Mouse (Mus musculus): ENCODE measurements around the gene Bola3. TPM values are rescaled to one million over a fixed set of nuclear protein-coding genes. Genes with fewer than 3 reads are reported as not detected.

Gene Bola3
- polyA plus RNA-seq, 1 experiment from 2014 or later = 48.2 TPM

- Histone ChIP-seq H3K4me1 (replicated peaks; ENCODE audit: control insufficient read depth, insufficient read depth, low read length) (no peaks in the 10 kb centered on the region), H3K4me3 (replicated peaks; ENCODE audit: low read length) (no peak overlapping the region), H3K27me3 (replicated peaks; ENCODE audit: control insufficient read depth, insufficient read depth, low read length) (no peaks in the 10 kb centered on the region), H3K4me2 (ENCODE audit: low read length) (no peak overlapping the region), H3K9me3 (ENCODE audit: control insufficient read depth, low read length) (no peaks in the 10 kb centered on the region), H3K27ac (ENCODE audit: low read length) (no peak overlapping the region), H3K36me3 (ENCODE audit: control insufficient read depth, insufficient read depth) (peaks cover 68% of the 10 kb centered on the region), H3K9ac (replicated peaks; ENCODE audit: low read depth, low read length) (no peak overlapping the region)
- ATAC-seq = no peak
- 84% methylated on average over 9 of the region's 9 CpGs for WGBS
Observed at GRCm38 (mm10) chr6:83373704-83374300, 24.9 kb downstream of the Bola3 start.

GRCm38 (mm10) chr6:83381510-83382491 is 32.9 kb downstream of the Bola3 start:
- Histone ChIP-seq H3K4me3 (replicated peaks; ENCODE audit: low read length) (no peak overlapping the region), H3K4me2 (ENCODE audit: low read length) (no peak overlapping the region), H3K4me1 (replicated peaks; ENCODE audit: control insufficient read depth, insufficient read depth, low read length) (no peaks in the 10 kb centered on the region), H3K36me3 (ENCODE audit: control insufficient read depth, insufficient read depth) (peaks cover 22% of the 10 kb centered on the region), H3K27ac (ENCODE audit: low read length) (no peak overlapping the region), H3K27me3 (replicated peaks; ENCODE audit: control insufficient read depth, insufficient read depth, low read length) (no peaks in the 10 kb centered on the region), H3K9me3 (ENCODE audit: control insufficient read depth, low read length) (no peaks in the 10 kb centered on the region), H3K9ac (replicated peaks; ENCODE audit: low read depth, low read length) (no peak overlapping the region)
- ATAC-seq = no peak
- WGBS = 83% methylated on average over 10 of the region's 10 CpGs

GRCm38 (mm10) chr6:83385569-83386090 is 36.7 kb downstream of the Bola3 start:
- Histone ChIP-seq H3K4me3 (replicated peaks; ENCODE audit: low read length) (no peak overlapping the region), H3K4me2 (ENCODE audit: low read length) (no peak overlapping the region), H3K9ac (replicated peaks; ENCODE audit: low read depth, low read length) (no peak overlapping the region), H3K4me1 (replicated peaks; ENCODE audit: control insufficient read depth, insufficient read depth, low read length) (no peaks in the 10 kb centered on the region), H3K9me3 (ENCODE audit: control insufficient read depth, low read length) (no peaks in the 10 kb centered on the region), H3K27ac (ENCODE audit: low read length) (no peak overlapping the region), H3K36me3 (ENCODE audit: control insufficient read depth, insufficient read depth) (peaks cover 7% of the 10 kb centered on the region), H3K27me3 (replicated peaks; ENCODE audit: control insufficient read depth, insufficient read depth, low read length) (no peaks in the 10 kb centered on the region)
- no peak for ATAC-seq
- WGBS = 90% methylated on average over 9 of the region's 9 CpGs

GRCm38 (mm10) chr6:83392166-83392780 is 43.3 kb downstream of the Bola3 start:
- 73% methylated on average over 8 of the region's 8 CpGs for WGBS
- no peak; the same call in 1 of the 2 replicates for ATAC-seq
- H3K9me3 ChIP-seq (ENCODE audit: control insufficient read depth, low read length) = no peaks in the 10 kb centered on the region

GRCm38 (mm10) chr6:83394122-83394521 is 45.2 kb downstream of the Bola3 start:
- H3K9me3 ChIP-seq (ENCODE audit: control insufficient read depth, low read length) = no peaks in the 10 kb centered on the region
- H3K4me2 ChIP-seq (ENCODE audit: low read length) = no peak overlapping the region
- H3K4me1 ChIP-seq (replicated peaks; ENCODE audit: control insufficient read depth, insufficient read depth, low read length) = peaks cover 11% of the 10 kb centered on the region
- H3K27ac ChIP-seq (ENCODE audit: low read length) = no peak overlapping the region
- H3K36me3 ChIP-seq (ENCODE audit: control insufficient read depth, insufficient read depth) = peaks cover 11% of the 10 kb centered on the region
- no peak for ATAC-seq
- no peaks in the 10 kb centered on the region for H3K27me3 ChIP-seq (replicated peaks; ENCODE audit: control insufficient read depth, insufficient read depth, low read length)
- H3K4me3 ChIP-seq (replicated peaks; ENCODE audit: low read length) = no peak overlapping the region
- WGBS = 96% methylated on average over 4 of the region's 4 CpGs
- H3K9ac ChIP-seq (replicated peaks; ENCODE audit: low read depth, low read length) = no peak overlapping the region

More at GRCm38 (mm10) chr6:83392166-83392780, 43.3 kb downstream of the Bola3 start:
- Histone ChIP-seq H3K27me3 (replicated peaks; ENCODE audit: control insufficient read depth, insufficient read depth, low read length) (no peaks in the 10 kb centered on the region), H3K4me2 (ENCODE audit: low read length) (no peak overlapping the region), H3K36me3 (ENCODE audit: control insufficient read depth, insufficient read depth) (peaks cover 9% of the 10 kb centered on the region; the same call in 1 of the 2 replicates), H3K4me1 (replicated peaks; ENCODE audit: control insufficient read depth, insufficient read depth, low read length) (peaks cover 11% of the 10 kb centered on the region), H3K4me3 (replicated peaks; ENCODE audit: low read length) (no peak overlapping the region), H3K9ac (replicated peaks; ENCODE audit: low read depth, low read length) (no peak overlapping the region), H3K27ac (ENCODE audit: low read length) (no peak overlapping the region)

- H3K36me3 ChIP-seq (ENCODE audit: control insufficient read depth, insufficient read depth) = peaks cover 11% of the 10 kb centered on the region
- no peak for ATAC-seq
Observed at GRCm38 (mm10) chr6:83395544-83396229, 46.7 kb downstream of the Bola3 start.

GRCm38 (mm10) chr6:83396711-83397110 is 47.8 kb downstream of the Bola3 start:
- ATAC-seq = no peak

More at GRCm38 (mm10) chr6:83395544-83396229, 46.7 kb downstream of the Bola3 start:
- peaks cover 11% of the 10 kb centered on the region for H3K4me1 ChIP-seq (replicated peaks; ENCODE audit: control insufficient read depth, insufficient read depth, low read length)
- H3K4me2 ChIP-seq (ENCODE audit: low read length) = no peak overlapping the region
- no peaks in the 10 kb centered on the region for H3K27me3 ChIP-seq (replicated peaks; ENCODE audit: control insufficient read depth, insufficient read depth, low read length)
- 93% methylated on average over 15 of the region's 15 CpGs for WGBS
- H3K9me3 ChIP-seq (ENCODE audit: control insufficient read depth, low read length) = no peaks in the 10 kb centered on the region
- no peak overlapping the region for H3K9ac ChIP-seq (replicated peaks; ENCODE audit: low read depth, low read length)
- no peak overlapping the region for H3K4me3 ChIP-seq (replicated peaks; ENCODE audit: low read length)
- no peak overlapping the region for H3K27ac ChIP-seq (ENCODE audit: low read length)

GRCm38 (mm10) chr6:83397728-83398127 is 48.8 kb downstream of the Bola3 start:
- peaks cover 22% of the 10 kb centered on the region for H3K36me3 ChIP-seq (ENCODE audit: control insufficient read depth, insufficient read depth)
- no peaks in the 10 kb centered on the region for H3K9me3 ChIP-seq (ENCODE audit: control insufficient read depth, low read length)
- no peak for ATAC-seq

More at GRCm38 (mm10) chr6:83396711-83397110, 47.8 kb downstream of the Bola3 start:
- H3K27ac ChIP-seq (ENCODE audit: low read length) = no peak overlapping the region
- no peak overlapping the region for H3K4me2 ChIP-seq (ENCODE audit: low read length)
- H3K4me1 ChIP-seq (replicated peaks; ENCODE audit: control insufficient read depth, insufficient read depth, low read length) = peaks cover 8% of the 10 kb centered on the region
- no peak overlapping the region for H3K9ac ChIP-seq (replicated peaks; ENCODE audit: low read depth, low read length)
- no peaks in the 10 kb centered on the region for H3K9me3 ChIP-seq (ENCODE audit: control insufficient read depth, low read length)
- H3K4me3 ChIP-seq (replicated peaks; ENCODE audit: low read length) = no peak overlapping the region
- peaks cover 13% of the 10 kb centered on the region for H3K36me3 ChIP-seq (ENCODE audit: control insufficient read depth, insufficient read depth)
- no peaks in the 10 kb centered on the region for H3K27me3 ChIP-seq (replicated peaks; ENCODE audit: control insufficient read depth, insufficient read depth, low read length)
- 80% methylated on average over 2 of the region's 2 CpGs for WGBS

More at GRCm38 (mm10) chr6:83397728-83398127, 48.8 kb downstream of the Bola3 start:
- Histone ChIP-seq H3K9ac (replicated peaks; ENCODE audit: low read depth, low read length) (no peak overlapping the region), H3K4me1 (replicated peaks; ENCODE audit: control insufficient read depth, insufficient read depth, low read length) (no peaks in the 10 kb centered on the region), H3K4me3 (replicated peaks; ENCODE audit: low read length) (no peak overlapping the region), H3K4me2 (ENCODE audit: low read length) (no peak overlapping the region), H3K27ac (ENCODE audit: low read length) (no peak overlapping the region), H3K27me3 (replicated peaks; ENCODE audit: control insufficient read depth, insufficient read depth, low read length) (no peaks in the 10 kb centered on the region)
- WGBS = 65% methylated on average over 8 of the region's 8 CpGs
